Mouse (Mus musculus) adrenal gland, postnatal 36 days (tissue): Measurements from ENCODE around the gene Zfp385a. TPM values are rescaled to one million over a fixed set of nuclear protein-coding genes. Genes with fewer than 3 reads are reported as not detected.
"Not testable (repeated sequence)": the region's sequence is repeated elsewhere in the genome, so short reads cannot be mapped to it uniquely, and the experiment has no call there.

Source experiments
- DNase-seq, 2 experiments: peaks; one replicate each; pipeline ENCODE4 v3.0.0; 2021; ENCODE audit warnings: mixed read lengths in 1 of 2
- microRNA-seq: library from miRNA; unstranded; fragments of <30 nt; microRNA quantifications from one replicate; pipeline ENCODE4 v1.2.0, GENCODE M21; 2021
- total RNA-seq, 2 experiments: library from RNA; stranded (reverse); gene quantifications; 2 replicates each; pipeline ENCODE4 v1.2.3; 2021

Zfp385a gene
- total RNA-seq, 2 experiments from 2014 or later, result 11.8 to 13.3 TPM

DNA sequence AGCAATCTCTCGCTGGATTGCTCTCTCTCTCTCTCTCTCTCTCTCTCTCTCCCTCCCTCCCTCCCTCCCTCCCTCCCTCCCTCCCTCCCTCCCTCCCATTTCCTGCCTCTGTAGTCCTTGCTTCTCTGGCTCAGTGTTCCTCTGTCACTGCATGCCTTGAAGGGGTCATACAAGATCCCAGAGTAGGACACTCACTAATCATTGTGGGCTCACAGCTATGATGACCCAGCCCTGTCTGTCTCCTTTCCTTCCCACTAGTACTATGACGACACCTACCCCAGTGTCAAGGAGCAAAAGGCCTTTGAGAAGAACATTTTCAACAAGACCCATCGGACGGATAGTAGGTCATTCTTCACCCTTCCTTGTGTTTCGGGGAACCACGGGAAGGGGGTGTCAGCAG is 49.5 kb downstream of the Zfp385a start:
- DNase-seq, result no peak

DNA sequence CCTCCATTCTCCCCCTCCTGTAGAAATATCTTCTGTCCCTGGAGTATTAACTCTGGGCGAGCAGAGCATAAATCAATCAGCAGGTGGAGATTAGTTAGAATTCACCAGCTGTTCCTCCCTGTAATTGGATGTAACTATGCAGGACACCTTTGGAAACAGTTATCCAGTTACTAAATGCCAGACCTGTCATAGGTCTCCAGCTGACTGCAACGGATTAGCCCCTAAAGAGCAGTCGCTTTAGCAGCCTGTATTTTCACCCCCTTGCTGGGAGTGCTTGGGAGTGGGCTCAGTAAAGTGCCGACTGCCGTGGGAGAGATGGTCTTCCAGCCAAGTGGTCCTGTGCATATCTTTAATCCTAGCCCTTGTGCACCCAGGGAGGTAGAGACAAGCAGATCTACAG is 50.3 kb downstream of the Zfp385a start:
- DNase-seq, result no peak

- peak in 1 of 2 experiments; percentile 57 for DNase-seq
These were observed 54.0 kb downstream of the Zfp385a start for GRCm38 (mm10) chr15:103285778-103286417.

GRCm38 (mm10) chr15:103284647-103285046 is 55.2 kb downstream of the Zfp385a start:
- peak; percentile 48 to 55 for DNase-seq

DNA sequence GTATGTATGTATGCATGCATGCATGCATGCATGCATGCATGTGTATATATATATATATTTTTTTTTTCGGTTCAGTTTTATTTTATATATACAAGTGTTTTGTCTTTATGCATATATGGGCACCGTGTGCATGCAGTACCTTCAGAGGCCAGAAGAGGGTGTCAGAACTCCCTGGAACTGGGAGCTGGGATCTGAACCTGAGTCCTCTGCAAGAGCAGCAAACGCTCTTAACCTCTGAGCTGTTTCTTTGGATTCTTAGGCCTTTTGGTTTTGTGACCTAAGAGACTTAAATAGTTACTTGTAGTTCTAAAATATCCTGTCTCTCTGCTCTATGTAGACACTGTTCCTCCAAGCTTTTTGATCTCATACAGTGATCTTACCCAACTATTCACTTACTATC is 55.8 kb downstream of the Zfp385a start:
- DNase-seq, result peak; percentile 63 to 70

DNA sequence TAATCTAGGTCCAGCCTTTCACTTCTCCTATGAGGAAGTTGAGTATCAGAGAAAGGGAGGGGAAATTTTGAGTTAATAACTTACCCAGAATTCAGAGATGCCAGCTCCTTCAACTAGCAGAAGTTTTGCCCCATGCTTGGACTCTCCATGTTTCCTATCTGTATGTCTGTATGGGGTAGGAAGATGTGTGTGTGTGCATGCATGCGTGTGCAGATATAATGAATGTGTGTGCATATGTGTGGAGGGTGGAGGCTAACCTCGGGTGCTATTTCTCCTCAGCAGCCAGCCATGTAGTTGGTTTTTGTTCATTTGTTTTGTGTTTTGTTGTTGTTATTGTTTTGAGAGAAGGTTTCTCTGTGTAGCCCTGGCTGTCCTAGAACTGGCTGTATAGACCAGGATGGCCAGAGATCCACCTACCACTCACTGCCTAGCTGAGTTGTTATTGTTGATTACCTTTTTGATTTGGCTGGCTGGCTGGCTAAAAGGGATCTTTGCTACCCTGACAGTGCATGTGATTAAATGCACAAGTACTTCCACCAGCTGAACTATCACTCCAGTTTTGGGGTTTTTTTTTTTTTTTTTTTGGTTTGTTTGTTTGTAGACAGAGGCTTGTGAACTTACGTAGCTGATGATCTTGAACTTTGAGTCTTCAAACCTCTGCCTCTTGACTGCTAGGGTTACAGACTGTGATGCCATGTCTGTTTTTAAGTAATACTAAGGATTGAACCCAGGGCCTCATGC is 58.3 kb downstream of the Zfp385a start:
- no peak for DNase-seq

GRCm38 (mm10) chr15:103280817-103281464 is 59.0 kb downstream of the Zfp385a start:
- peak; percentile 31 to 52 for DNase-seq

DNA sequence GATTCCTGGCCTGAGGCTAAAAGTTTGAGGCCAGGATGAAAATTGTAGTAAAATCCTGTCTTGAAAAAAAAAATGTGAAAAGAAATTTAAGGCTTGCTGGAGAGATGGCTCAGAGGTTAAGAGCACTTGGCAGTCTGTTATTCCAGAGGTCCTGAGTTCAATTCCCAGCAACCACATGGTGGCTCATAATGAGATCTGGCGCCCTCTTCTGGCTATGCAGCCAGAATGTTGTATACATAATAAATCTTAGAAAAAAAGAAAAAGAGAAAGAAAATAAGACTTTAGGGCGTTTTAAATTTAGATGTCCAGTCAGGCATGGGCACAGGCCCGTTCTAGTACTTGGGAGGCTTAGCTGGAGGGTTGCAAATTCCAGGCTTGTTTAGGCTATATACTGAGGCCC is 60.1 kb downstream of the Zfp385a start:
- peak; percentile 25 to 54 for DNase-seq

- DNase-seq, result no peak
These were observed 61.9 kb downstream of the Zfp385a start for GRCm38 (mm10) chr15:103277949-103278348.

- not testable (repeated sequence) for DNase-seq
These were observed 64.0 kb downstream of the Zfp385a start for GRCm38 (mm10) chr15:103275943-103276342.

DNA sequence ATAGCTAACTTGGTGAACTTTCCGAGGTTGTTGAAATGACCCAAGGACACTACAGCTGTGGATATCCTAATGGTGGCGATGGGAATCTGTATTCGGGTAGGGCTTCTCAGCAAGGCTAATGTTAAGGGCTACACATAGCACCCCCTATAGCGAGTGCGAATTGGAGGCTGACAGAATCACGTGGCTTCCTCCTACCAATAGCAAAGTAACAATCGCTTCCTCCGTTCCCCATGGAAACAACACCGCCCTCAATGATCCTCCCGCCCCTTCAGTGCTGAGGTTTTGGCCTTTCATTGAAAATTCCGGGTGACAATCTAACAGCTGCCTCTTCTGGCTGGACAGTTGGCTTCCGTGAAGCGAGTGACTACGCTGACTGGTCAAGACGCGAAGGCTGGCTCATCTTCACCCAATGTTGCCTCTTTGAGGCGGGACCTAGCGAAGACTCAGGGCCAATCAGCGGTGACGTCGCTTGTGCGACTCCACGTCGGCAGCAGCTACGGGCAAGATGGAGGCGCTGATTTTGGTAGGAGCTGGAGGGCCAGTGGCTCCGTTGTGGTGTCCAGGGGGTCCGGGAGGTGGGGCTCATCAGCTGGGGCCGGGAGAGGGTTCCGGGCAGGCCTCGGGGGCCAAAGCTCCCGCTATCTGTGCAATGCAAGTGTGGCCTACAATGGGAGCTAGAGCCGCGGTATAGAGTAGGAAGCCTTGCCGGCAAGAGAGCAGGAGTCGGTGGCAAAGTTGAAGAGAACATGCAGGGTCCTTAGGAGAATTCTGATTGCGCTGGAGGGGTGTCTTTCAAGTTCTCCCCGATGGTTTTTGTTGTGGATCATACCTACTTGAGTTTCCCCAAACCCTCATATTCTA is 67.2 kb downstream of the Zfp385a start, which contains the start of gene Copz1:
Gene Copz1, plus strand, starts transcription at position 296 of the 861 bp plus-strand sequence.
- DNase-seq, result peak; percentile 94 to 95

DNA sequence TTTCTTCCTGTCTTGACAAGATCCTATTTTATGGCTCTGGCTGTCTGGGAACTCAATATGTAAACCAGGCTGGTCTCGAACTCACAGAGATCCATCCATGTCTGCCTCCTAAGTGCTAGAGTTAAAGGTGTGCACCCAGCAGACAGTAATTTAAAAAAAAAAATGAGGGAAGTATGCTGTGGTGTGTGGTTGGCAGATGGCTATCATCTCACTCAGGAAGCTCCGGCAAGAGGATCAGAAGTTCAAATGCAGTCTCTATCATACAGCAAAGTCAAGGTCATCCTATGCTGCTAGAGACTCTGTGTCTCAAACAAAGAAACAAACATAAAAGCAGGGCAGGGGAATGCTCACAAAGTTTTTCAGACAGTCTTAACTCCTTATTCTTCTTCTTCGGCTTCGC is 71.0 kb downstream of the Zfp385a start:
- no peak for DNase-seq

- no peak for DNase-seq
These were observed 75.1 kb downstream of the Zfp385a start for GRCm38 (mm10) chr15:103264794-103265193.

Small RNA genes lying within 50 kb of the gene (microRNA-seq; reads per million reads assigned to microRNA genes)
- gene Mir148b (211 reads per million, percentile 60 among the genes with 10 or more reads in this experiment), gene Mir6963 (not detected)

Other genes with a start within 250 kb of the Zfp385a start
- gene Smug1, start 173.0 kb downstream of the Zfp385a start, total RNA-seq, result 10 to 100 TPM; 11.9 to 13.0 TPM
- 10 to 100 TPM; 79.0 to 82.6 TPM for gene Cbx5, start 100.3 kb downstream of the Zfp385a start, total RNA-seq
- 100 to 1,000 TPM; 193 to 199 TPM for gene Hnrnpa1, start 99.7 kb downstream of the Zfp385a start, total RNA-seq
- gene Nfe2, start 81.7 kb downstream of the Zfp385a start, total RNA-seq, result under 1 TPM; 0.16 to 0.43 TPM
- 100 to 1,000 TPM; 144 to 150 TPM for gene Copz1, start 67.4 kb downstream of the Zfp385a start, total RNA-seq
- not detected for gene Gpr84, start 29.5 kb downstream of the Zfp385a start, total RNA-seq
- gene Itga5, start 26.7 kb upstream of the Zfp385a start, total RNA-seq, result 10 to 100 TPM; 37.0 to 37.4 TPM
- not detected for gene Gtsf1, start 90.4 kb upstream of the Zfp385a start, total RNA-seq
- gene Gtsf2, start 108.4 kb upstream of the Zfp385a start, total RNA-seq, result not detected
- gene Nckap1l, start 113.7 kb upstream of the Zfp385a start, total RNA-seq, result 1 to 10 TPM; 4.1 to 5.5 TPM
- 1 to 10 TPM; 2.5 to 8.7 TPM for gene Pde1b, start 162.9 kb upstream of the Zfp385a start, total RNA-seq
- 10 to 100 TPM; 16.6 to 19.9 TPM for gene Ppp1r1a, start 197.9 kb upstream of the Zfp385a start, total RNA-seq
- not detected for gene Glycam1, start 225.0 kb upstream of the Zfp385a start, total RNA-seq